Mouse (Mus musculus): ENCODE measurements at regions not wholly inside any gene's neighbourhood (a gene's known extent, or its start where the extent isn't known, plus 50 kb on each side); places are given as distances from the start of the nearest gene placed in this dataset.
A peak's percentile ranks its signal among the peaks of the same experiment; 100 is the strongest.

DNA sequence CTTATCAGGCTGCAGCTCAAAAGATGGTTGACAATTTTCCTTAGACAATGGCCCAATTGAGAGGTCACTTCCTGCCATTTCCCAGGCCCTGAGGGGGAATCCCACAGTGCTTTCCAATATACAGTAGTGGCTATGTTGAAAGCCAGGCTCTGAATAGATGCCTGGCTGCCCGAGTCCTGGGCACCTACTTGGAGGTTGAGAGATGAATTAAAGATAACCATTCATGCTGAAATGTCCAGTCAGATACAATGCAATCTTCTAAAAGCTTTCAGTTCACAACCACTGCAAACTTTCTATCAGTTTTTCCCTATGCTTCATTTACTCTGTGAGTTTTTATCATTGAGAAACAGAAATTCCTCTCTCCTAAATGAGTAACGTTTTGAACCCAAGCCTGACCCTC is 143.3 kb upstream of the Mef2c start:
- Histone ChIP-seq H3K4me3 (replicated peaks; ENCODE audit: low read depth, low read length) (no peak overlapping the region), H3K4me1 (ENCODE audit: control insufficient read depth, insufficient read depth, low read length) (no peaks in the 10 kb centered on the region), H3K27me3 (ENCODE audit: control insufficient read depth, insufficient read depth, low read length) (no peaks in the 10 kb centered on the region), H3K9me3 (ENCODE audit: control insufficient read depth, low read length) (no peaks in the 10 kb centered on the region), H3K4me2 (ENCODE audit: low read length) (no peak overlapping the region), H3K27ac (replicated peaks; ENCODE audit: low read depth, low read length) (no peak overlapping the region), H3K9ac (replicated peaks; ENCODE audit: low read length) (no peak overlapping the region), H3K36me3 (ENCODE audit: control insufficient read depth, insufficient read depth, low read length) (no peaks in the 10 kb centered on the region)
- ATAC-seq (ENCODE audit: low FRiP score, low TSS enrichment): no peak
- DNase-seq: no peak
- WGBS: 72% methylated on average over 2 of the region's 2 CpGs

DNA sequence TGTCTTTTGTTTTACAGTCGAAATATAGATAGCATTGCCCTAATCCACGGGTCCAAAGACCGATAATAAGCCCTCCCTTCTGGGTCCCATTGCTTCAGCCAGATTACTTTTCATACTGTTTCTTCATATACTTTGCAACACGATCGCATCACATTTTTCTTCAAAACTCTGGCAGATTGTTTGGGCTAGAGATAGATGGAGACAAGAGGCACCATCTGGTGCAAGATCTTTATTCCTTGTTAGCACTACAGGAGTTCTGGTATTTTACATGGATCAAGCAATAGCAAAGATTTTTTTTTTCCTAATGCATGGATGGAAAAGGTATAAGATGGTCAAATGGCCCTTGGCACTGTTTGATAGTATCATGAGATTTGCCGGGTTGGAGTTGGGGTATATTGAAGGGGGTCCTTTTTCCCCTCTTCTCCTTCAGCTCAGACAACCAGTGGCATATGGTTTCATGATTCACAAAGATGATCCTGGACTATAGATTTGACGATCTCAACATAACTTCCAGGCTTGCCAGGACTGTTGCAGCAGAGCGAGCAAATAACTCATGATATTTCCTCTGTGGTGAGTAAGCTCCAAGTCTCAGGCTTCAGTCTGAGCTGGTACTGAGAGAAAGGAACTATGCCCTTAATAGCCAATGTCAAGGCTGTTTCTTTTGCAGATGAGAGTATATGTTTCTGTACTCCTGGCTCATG is 127.6 kb upstream of the Mef2c start:
- Histone ChIP-seq H3K4me1 (ENCODE audit: control insufficient read depth, insufficient read depth, low read length) (no peaks in the 10 kb centered on the region), H3K4me2 (ENCODE audit: low read length) (no peak overlapping the region), H3K4me3 (replicated peaks; ENCODE audit: low read depth, low read length) (no peak overlapping the region), H3K27me3 (ENCODE audit: control insufficient read depth, insufficient read depth, low read length) (no peaks in the 10 kb centered on the region), H3K27ac (replicated peaks; ENCODE audit: low read depth, low read length) (no peak overlapping the region), H3K9ac (replicated peaks; ENCODE audit: low read length) (no peak overlapping the region), H3K36me3 (ENCODE audit: control insufficient read depth, insufficient read depth, low read length) (no peaks in the 10 kb centered on the region), H3K9me3 (ENCODE audit: control insufficient read depth, low read length) (no peaks in the 10 kb centered on the region)
- ATAC-seq (ENCODE audit: low FRiP score, low TSS enrichment) (no peak), DNase-seq (no peak)
- 94% methylated on average over 8 of the region's 8 CpGs for WGBS

DNA sequence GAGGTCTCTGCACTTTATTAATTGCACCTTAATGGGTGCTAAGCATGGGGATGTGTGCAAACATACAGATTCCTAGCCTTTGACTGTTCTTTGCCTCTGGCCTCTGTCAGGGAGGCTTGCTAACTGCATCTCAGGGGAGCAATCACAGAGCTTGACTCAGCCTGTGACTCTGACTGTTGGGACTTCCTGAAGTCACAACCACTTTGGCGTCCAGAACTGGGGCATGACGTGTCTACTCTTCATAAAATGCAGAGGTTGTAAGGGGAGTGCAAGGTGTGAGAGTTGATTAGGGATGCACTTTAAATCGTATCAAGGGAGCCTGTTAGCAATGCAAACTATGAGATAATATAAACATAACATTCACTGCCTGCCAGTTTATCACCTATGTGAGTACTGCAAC is 125.2 kb upstream of the Mef2c start:
- no peaks in the 10 kb centered on the region for H3K9me3 ChIP-seq (ENCODE audit: control insufficient read depth, low read length)
- peak; percentile 28 for DNase-seq
- no peak overlapping the region for H3K4me3 ChIP-seq (replicated peaks; ENCODE audit: low read depth, low read length)
- no peak overlapping the region for H3K9ac ChIP-seq (replicated peaks; ENCODE audit: low read length)
- no peak overlapping the region for H3K27ac ChIP-seq (replicated peaks; ENCODE audit: low read depth, low read length)
- 71% methylated on average over 3 of the region's 3 CpGs for WGBS
- H3K36me3 ChIP-seq (ENCODE audit: control insufficient read depth, insufficient read depth, low read length): no peaks in the 10 kb centered on the region
- no peak overlapping the region for H3K4me2 ChIP-seq (ENCODE audit: low read length)
- ATAC-seq (ENCODE audit: low FRiP score, low TSS enrichment): no peak
- H3K4me1 ChIP-seq (ENCODE audit: control insufficient read depth, insufficient read depth, low read length): no peaks in the 10 kb centered on the region
- H3K27me3 ChIP-seq (ENCODE audit: control insufficient read depth, insufficient read depth, low read length): no peaks in the 10 kb centered on the region

DNA sequence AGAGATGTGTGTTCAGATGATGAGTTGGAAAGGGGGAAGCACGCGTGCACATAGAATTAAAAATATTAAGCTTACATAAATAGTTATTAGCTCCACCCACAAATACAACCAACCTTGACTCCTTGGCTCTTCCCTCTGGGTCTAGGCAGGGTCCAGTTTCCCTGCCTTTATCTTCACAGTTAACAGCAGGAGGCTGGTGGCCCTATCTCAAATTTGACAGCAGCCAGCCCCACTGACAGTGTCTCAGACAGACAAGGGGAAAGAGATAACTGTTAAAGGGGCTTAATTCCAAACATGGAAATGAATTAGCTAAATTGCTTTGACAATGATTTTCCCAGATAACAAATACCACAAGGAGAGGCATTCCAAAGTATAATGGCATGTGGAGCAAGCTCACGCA is 121.2 kb upstream of the Mef2c start:
- Histone ChIP-seq H3K36me3 (ENCODE audit: control insufficient read depth, insufficient read depth, low read length) (no peaks in the 10 kb centered on the region), H3K4me3 (replicated peaks; ENCODE audit: low read depth, low read length) (no peak overlapping the region), H3K9me3 (ENCODE audit: control insufficient read depth, low read length) (no peaks in the 10 kb centered on the region), H3K27ac (replicated peaks; ENCODE audit: low read depth, low read length) (no peak overlapping the region), H3K4me1 (ENCODE audit: control insufficient read depth, insufficient read depth, low read length) (no peaks in the 10 kb centered on the region), H3K4me2 (ENCODE audit: low read length) (no peak overlapping the region), H3K9ac (replicated peaks; ENCODE audit: low read length) (no peak overlapping the region), H3K27me3 (ENCODE audit: control insufficient read depth, insufficient read depth, low read length) (no peaks in the 10 kb centered on the region)
- 87% methylated on average over 3 of the region's 3 CpGs for WGBS
- DNase-seq: no peak
- ATAC-seq (ENCODE audit: low FRiP score, low TSS enrichment): no peak

DNA sequence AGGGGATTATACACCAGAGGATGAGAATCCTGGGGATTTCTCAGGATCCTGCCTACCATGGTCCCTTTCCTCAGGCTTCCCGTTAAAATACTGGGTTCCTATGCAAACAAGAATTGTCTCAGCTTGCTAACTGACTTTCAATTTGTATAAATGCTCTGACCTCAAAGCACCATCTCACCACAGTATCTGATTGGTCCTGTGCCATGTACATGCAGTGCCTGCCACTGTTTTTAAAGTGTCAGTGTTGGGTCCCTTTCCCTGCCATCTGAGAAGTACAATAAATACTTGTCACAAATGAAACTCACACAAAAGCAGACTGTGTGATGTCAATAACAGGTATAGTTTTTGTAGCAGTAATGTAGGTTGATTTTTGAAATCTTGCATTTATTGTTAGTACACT is 109.1 kb upstream of the Mef2c start:
- H3K9ac ChIP-seq (replicated peaks; ENCODE audit: low read length): no peak overlapping the region
- H3K4me2 ChIP-seq (ENCODE audit: low read length): no peak overlapping the region
- H3K9me3 ChIP-seq (ENCODE audit: control insufficient read depth, low read length): no peaks in the 10 kb centered on the region
- no peaks in the 10 kb centered on the region for H3K27me3 ChIP-seq (ENCODE audit: control insufficient read depth, insufficient read depth, low read length)
- no peak for DNase-seq
- 41% methylated on average over 1 of the region's 1 CpGs for WGBS
- no peak for ATAC-seq (ENCODE audit: low FRiP score, low TSS enrichment)
- no peaks in the 10 kb centered on the region for H3K36me3 ChIP-seq (ENCODE audit: control insufficient read depth, insufficient read depth, low read length)
- no peak overlapping the region for H3K4me3 ChIP-seq (replicated peaks; ENCODE audit: low read depth, low read length)
- H3K27ac ChIP-seq (replicated peaks; ENCODE audit: low read depth, low read length): no peak overlapping the region
- H3K4me1 ChIP-seq (ENCODE audit: control insufficient read depth, insufficient read depth, low read length): no peaks in the 10 kb centered on the region

DNA sequence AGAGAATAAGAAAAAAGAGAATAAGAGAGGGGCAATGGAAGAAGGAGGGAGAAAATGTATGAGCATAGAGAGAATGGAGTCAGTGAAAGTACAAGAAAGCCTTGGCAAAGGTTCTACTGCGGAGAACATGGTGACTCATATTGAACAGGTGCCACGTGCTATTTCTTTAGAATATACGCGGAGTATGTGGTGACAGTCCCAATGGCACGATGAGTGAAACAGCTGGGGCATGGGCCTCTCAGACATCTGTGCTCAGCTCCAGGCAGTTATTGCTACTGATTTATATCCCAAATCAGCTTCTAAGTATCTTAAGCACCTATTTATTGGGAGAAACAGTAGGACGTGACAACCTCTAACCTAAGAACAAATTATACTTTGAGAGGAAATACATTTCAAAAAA is 104.5 kb upstream of the Mef2c start:
- no peak for DNase-seq

DNA sequence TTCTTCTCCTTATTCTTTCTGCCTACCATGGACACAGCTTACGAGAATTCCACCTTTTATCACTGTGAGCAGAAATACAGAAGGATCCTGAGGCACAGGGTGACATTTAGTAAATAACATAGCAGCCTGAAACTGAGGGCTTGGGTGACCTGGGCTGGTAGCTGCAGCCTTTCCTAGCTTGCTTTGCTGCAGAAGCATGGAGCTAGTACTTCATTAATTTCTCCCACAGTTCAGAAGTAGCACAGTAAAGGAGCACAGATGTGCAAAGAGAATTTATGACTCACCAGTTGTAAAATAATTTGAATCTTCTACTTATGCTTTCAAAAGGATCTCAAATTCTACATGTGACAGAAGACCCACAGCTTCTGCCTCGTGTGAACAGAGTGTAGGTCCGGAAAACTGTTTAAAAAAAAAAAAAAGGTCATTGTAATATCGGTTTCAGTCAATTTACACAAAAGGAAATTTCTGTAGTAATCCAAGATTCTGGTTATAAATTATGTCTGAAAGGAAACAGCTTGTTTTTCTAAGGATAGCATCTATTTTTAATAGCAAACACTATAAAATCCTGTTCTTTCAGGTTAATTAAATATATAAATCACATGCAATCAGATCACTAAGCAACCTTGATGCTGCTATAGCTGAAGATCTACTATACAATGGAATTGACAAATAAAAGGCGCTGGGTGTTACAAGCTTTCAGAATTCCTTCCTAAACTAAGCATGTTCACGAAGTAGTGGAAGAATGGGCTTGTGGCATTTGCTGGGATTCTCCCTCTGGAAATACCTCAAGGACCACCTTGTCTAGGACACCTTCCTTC is 64.0 kb upstream of the Mef2c start:
- ATAC-seq (ENCODE audit: low FRiP score, low TSS enrichment) (no peak), DNase-seq (no peak)
- WGBS: 85% methylated on average over 6 of the region's 6 CpGs
- no peak overlapping the region for H3K4me3 ChIP-seq (replicated peaks; ENCODE audit: low read depth, low read length)
- H3K4me1 ChIP-seq (ENCODE audit: control insufficient read depth, insufficient read depth, low read length): no peaks in the 10 kb centered on the region
- H3K36me3 ChIP-seq (ENCODE audit: control insufficient read depth, insufficient read depth, low read length): no peaks in the 10 kb centered on the region
- no peaks in the 10 kb centered on the region for H3K9me3 ChIP-seq (ENCODE audit: control insufficient read depth, low read length)
- no peak overlapping the region for H3K4me2 ChIP-seq (ENCODE audit: low read length)
- no peaks in the 10 kb centered on the region for H3K27me3 ChIP-seq (ENCODE audit: control insufficient read depth, insufficient read depth, low read length)
- no peak overlapping the region for H3K9ac ChIP-seq (replicated peaks; ENCODE audit: low read length)
- H3K27ac ChIP-seq (replicated peaks; ENCODE audit: low read depth, low read length): no peak overlapping the region

More for the DNA sequence above, 104.5 kb upstream of the Mef2c start:
- Histone ChIP-seq H3K9ac (replicated peaks; ENCODE audit: low read length) (no peak overlapping the region), H3K4me2 (ENCODE audit: low read length) (no peak overlapping the region), H3K4me1 (ENCODE audit: control insufficient read depth, insufficient read depth, low read length) (no peaks in the 10 kb centered on the region), H3K9me3 (ENCODE audit: control insufficient read depth, low read length) (no peaks in the 10 kb centered on the region), H3K36me3 (ENCODE audit: control insufficient read depth, insufficient read depth, low read length) (no peaks in the 10 kb centered on the region), H3K27me3 (ENCODE audit: control insufficient read depth, insufficient read depth, low read length) (no peaks in the 10 kb centered on the region), H3K27ac (replicated peaks; ENCODE audit: low read depth, low read length) (no peak overlapping the region), H3K4me3 (replicated peaks; ENCODE audit: low read depth, low read length) (no peak overlapping the region)
- WGBS: 98% methylated on average over 6 of the region's 6 CpGs
- no peak for ATAC-seq (ENCODE audit: low FRiP score, low TSS enrichment)

DNA sequence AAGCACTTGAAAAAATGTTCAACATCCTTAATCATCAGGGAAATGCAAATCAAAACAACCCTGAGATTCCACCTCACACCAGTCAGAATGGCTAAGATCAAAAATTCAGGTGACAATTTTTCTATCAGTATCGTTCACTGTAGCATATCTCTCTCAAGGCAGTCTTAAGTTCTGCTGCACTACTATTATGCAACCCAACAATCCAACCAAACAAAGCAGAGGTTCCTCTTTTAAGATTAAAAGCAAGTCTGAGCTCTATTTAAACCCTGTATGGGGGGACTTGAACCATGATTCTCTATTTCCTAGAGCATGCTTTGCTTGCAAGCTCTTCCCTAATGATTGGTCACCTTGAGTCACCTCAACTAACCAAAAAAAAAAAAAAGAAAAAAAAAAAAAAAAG is 59.6 kb upstream of the Mef2c start:
- no peak for ATAC-seq (ENCODE audit: low FRiP score, low TSS enrichment)
- no peak for DNase-seq
- no peaks in the 10 kb centered on the region for H3K27me3 ChIP-seq (ENCODE audit: control insufficient read depth, insufficient read depth, low read length)
- H3K4me3 ChIP-seq (replicated peaks; ENCODE audit: low read depth, low read length): no peak overlapping the region
- WGBS: 98% methylated on average over 1 of the region's 1 CpGs
- H3K9ac ChIP-seq (replicated peaks; ENCODE audit: low read length): no peak overlapping the region
- no peaks in the 10 kb centered on the region for H3K9me3 ChIP-seq (ENCODE audit: control insufficient read depth, low read length)
- H3K4me2 ChIP-seq (ENCODE audit: low read length): no peak overlapping the region
- H3K36me3 ChIP-seq (ENCODE audit: control insufficient read depth, insufficient read depth, low read length): no peaks in the 10 kb centered on the region
- no peak overlapping the region for H3K27ac ChIP-seq (replicated peaks; ENCODE audit: low read depth, low read length)
- no peaks in the 10 kb centered on the region for H3K4me1 ChIP-seq (ENCODE audit: control insufficient read depth, insufficient read depth, low read length)

DNA sequence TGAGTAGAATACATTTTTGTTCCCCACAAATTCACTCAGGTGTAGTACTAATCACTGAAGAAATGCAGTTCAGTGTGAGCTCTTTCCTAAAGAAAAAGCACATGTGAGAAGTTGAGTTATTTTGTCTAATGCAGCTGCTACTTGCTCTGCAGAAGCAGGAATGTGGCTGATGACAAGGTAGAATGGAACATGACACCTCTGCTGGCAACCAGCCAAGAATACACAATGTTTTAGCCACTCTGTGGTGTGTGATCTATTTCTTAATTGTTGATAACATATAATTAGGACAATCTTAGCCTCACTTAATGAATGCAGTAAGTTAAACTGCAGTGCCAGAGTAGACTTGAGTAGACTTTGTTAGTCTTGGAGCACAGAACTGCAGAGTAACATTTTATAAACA is 53.0 kb upstream of the Mef2c start:
- Histone ChIP-seq H3K9me3 (ENCODE audit: control insufficient read depth, low read length) (no peaks in the 10 kb centered on the region), H3K4me3 (replicated peaks; ENCODE audit: low read depth, low read length) (no peak overlapping the region), H3K4me1 (ENCODE audit: control insufficient read depth, insufficient read depth, low read length) (no peaks in the 10 kb centered on the region), H3K27ac (replicated peaks; ENCODE audit: low read depth, low read length) (no peak overlapping the region), H3K9ac (replicated peaks; ENCODE audit: low read length) (no peak overlapping the region), H3K27me3 (ENCODE audit: control insufficient read depth, insufficient read depth, low read length) (no peaks in the 10 kb centered on the region), H3K36me3 (ENCODE audit: control insufficient read depth, insufficient read depth, low read length) (no peaks in the 10 kb centered on the region), H3K4me2 (ENCODE audit: low read length) (no peak overlapping the region)
- ATAC-seq (ENCODE audit: low FRiP score, low TSS enrichment) (0 out of 2 replicates have a peak, but pooled peaks have one; percentile 37), DNase-seq (peak; percentile 7)

Data from midbrain, embryonic 14.5 days (tissue).